Mouse (Mus musculus) fibroblast of lung, adult 2 months (primary cell): ENCODE measurements at regions not wholly inside any gene's neighbourhood (a gene's known extent, or its start where the extent isn't known, plus 50 kb on each side); places are given as distances from the start of the nearest gene placed in this dataset.
"Not testable (repeated sequence)": the region's sequence is repeated elsewhere in the genome, so short reads cannot be mapped to it uniquely, and the experiment has no call there.

Source experiments
- DNase-seq: peaks from one replicate; pipeline ENCODE4 v3.0.0-alpha.2; 2011; ENCODE audit warnings: low read depth

- peak; percentile 69 for DNase-seq
These were observed 150.0 kb downstream of the Kcnrg start for GRCm38 (mm10) chr14:61757086-61757822.

- DNase-seq = no peak
These were observed 150.5 kb downstream of the Kcnrg start for GRCm38 (mm10) chr14:61757823-61758175.

- no peak for DNase-seq
These were observed 151.3 kb downstream of the Kcnrg start for GRCm38 (mm10) chr14:61758586-61758985.

- not testable (repeated sequence) for DNase-seq
These were observed 152.9 kb downstream of the Kcnrg start for GRCm38 (mm10) chr14:61760176-61760575.

GRCm38 (mm10) chr14:61762076-61762475 lies 154.8 kb downstream of the Kcnrg start:
- no peak for DNase-seq

GRCm38 (mm10) chr14:61769881-61770280 lies 162.6 kb downstream of the Kcnrg start:
- DNase-seq = no peak

GRCm38 (mm10) chr14:61774171-61774570 lies 166.9 kb downstream of the Kcnrg start:
- DNase-seq = no peak

- DNase-seq = no peak
These were observed 171.4 kb downstream of the Kcnrg start for GRCm38 (mm10) chr14:61778618-61779017.

GRCm38 (mm10) chr14:61783206-61783605 lies 175.9 kb downstream of the Kcnrg start:
- no peak for DNase-seq

GRCm38 (mm10) chr14:61784609-61785008 lies 177.4 kb downstream of the Kcnrg start:
- no peak for DNase-seq

GRCm38 (mm10) chr14:61786031-61786430 lies 178.8 kb downstream of the Kcnrg start:
- no peak for DNase-seq

GRCm38 (mm10) chr14:61787746-61788145 lies 180.5 kb downstream of the Kcnrg start:
- no peak for DNase-seq

GRCm38 (mm10) chr14:61788998-61789790 lies 181.9 kb downstream of the Kcnrg start:
- DNase-seq = no peak

GRCm38 (mm10) chr14:61795976-61796645 lies 188.9 kb downstream of the Kcnrg start:
- DNase-seq = no peak

GRCm38 (mm10) chr14:61796671-61797070 lies 189.4 kb downstream of the Kcnrg start:
- no peak for DNase-seq

GRCm38 (mm10) chr14:61803421-61803925 lies 196.2 kb downstream of the Kcnrg start:
- no peak for DNase-seq

- DNase-seq = no peak
These were observed 198.2 kb downstream of the Kcnrg start for GRCm38 (mm10) chr14:61805433-61805832.

- no peak for DNase-seq
These were observed 200.9 kb downstream of the Kcnrg start for GRCm38 (mm10) chr14:61808193-61808592.

- no peak for DNase-seq
These were observed 202.6 kb downstream of the Kcnrg start for GRCm38 (mm10) chr14:61809716-61810437.

- DNase-seq = no peak
These were observed 203.6 kb downstream of the Kcnrg start for GRCm38 (mm10) chr14:61810836-61811235.

GRCm38 (mm10) chr14:61817711-61818110 lies 210.5 kb downstream of the Kcnrg start:
- DNase-seq = no peak

GRCm38 (mm10) chr14:61818365-61818764 lies 211.1 kb downstream of the Kcnrg start:
- no peak for DNase-seq
